Mouse (Mus musculus) adrenal gland, postnatal 25 days (tissue): ENCODE data around the gene Cmklr1. TPM values are rescaled to one million over a fixed set of nuclear protein-coding genes. Genes with fewer than 3 reads are reported as not detected.
"Not testable (repeated sequence)": the region's sequence is repeated elsewhere in the genome, so short reads cannot be mapped to it uniquely, and the experiment has no call there.

Source experiments
- DNase-seq: peaks from one replicate; pipeline ENCODE4 v3.0.0; 2021; ENCODE audit warnings: mixed read lengths
- total RNA-seq: library from RNA; stranded (reverse); gene quantifications from 2 replicates; pipeline ENCODE4 v1.2.3, GENCODE M21; 2021

Cmklr1 gene
- total RNA-seq, 1 experiment from 2014 or later, result 12.9 TPM

GRCm38 (mm10) chr5:113585619-113586457, 64.4 kb downstream of the Cmklr1 start:
- DNase-seq, result not testable (repeated sequence)

DNA sequence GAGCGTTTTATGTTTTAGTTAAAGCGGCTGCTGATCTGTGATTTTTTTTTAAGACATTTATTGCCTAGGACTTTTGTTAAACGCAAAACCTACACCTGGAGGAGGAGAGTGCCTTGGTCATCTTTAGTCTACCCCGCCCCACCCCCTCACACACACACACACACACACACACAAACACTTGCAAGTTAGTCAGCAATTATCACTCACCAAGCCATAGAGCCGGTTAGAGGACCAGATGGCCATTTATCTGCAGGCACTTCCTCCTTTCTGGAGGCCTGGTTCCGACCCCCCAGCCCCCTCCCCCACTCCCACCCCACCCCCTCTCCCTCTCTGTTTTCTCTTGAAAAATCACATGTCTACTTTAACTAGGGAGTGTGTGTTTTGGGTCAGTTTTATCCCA, 65.8 kb downstream of the Cmklr1 start:
- no peak for DNase-seq

- DNase-seq, result no peak
Measured at GRCm38 (mm10) chr5:113583424-113584162, 66.6 kb downstream of the Cmklr1 start.

DNA sequence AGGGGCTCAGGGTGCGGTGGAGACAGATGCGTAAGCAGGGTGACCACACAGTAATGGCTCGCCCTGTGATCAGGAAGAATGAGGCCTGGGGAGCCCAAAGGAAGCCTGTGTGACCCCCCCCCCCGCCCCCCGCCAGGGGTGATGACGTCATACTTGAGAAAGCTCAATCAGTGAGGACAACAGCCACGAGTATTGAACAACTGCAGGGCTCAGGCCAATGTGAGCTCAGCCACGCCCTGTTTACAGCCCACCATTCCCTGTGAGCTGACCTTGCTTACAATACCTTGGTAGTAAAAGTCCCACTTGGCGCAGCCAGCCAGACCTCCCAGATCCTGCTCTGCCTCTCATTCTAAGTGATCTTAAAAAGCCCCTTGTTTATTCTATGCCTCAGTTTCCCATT, 69.4 kb downstream of the Cmklr1 start:
- no peak for DNase-seq

DNA sequence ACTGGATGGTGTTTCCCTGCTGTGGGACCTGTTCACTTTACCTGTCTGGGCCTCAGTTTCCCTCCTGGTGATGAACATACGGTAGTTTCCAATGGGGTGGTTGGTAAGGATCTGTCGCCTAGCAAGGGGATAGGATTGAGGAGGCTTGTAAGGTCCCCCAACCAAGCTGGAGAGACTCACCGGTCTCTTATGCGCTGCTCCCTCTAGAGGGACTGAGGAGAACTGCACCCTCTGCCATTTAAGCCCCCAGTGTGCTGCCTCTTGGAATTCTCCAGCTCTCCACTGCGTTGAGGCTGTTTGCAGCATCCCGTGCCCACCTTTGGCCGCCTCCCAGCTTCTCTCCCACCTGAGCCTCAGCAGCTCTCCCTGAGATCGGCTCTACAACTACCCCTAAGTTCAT, 70.0 kb downstream of the Cmklr1 start:
- DNase-seq, result no peak

GRCm38 (mm10) chr5:113579128-113579527, 71.1 kb downstream of the Cmklr1 start:
- no peak for DNase-seq

DNA sequence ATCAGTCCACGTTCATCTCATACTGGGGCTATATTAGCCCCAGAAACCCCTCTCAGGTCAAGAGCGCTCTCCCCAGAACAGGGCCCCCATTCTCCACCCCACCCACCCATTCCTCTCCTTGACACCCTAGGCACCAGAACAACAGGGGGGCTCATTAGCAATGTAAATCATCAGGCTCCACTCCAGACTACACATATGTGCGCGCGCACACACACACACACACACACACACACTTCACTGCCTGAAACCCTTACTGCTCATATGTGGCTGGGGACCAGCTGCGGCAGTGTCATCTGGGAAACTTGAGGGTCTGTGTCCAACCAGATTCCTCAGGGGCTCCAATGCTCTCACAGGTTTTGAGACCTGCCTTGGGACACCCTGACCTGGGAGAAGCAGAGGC, 71.8 kb downstream of the Cmklr1 start:
- DNase-seq, result no peak

DNA sequence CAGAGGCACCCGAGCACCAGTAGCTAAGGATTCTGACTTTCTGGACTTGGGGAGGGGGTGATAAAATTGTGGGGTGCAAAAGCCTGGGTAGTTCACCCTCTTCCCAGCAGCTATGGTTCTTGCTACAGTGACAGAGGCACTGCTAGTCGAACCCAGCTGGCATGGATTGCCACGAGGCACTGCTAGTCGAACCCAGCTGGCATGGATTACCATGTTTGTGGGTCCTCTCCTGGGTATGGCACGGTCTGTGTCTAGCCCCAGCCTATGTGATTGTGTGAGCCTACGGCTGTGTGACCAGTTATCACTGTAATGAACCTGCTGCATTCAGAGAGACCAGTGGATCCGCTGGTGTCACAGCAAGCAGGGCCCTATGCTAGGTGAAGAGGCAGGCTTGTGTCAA, 72.7 kb downstream of the Cmklr1 start:
- no peak for DNase-seq

- no peak for DNase-seq
Measured at GRCm38 (mm10) chr5:113570056-113570717, 80.0 kb downstream of the Cmklr1 start.

- no peak for DNase-seq
Measured at GRCm38 (mm10) chr5:113565858-113566257, 84.4 kb downstream of the Cmklr1 start.

DNA sequence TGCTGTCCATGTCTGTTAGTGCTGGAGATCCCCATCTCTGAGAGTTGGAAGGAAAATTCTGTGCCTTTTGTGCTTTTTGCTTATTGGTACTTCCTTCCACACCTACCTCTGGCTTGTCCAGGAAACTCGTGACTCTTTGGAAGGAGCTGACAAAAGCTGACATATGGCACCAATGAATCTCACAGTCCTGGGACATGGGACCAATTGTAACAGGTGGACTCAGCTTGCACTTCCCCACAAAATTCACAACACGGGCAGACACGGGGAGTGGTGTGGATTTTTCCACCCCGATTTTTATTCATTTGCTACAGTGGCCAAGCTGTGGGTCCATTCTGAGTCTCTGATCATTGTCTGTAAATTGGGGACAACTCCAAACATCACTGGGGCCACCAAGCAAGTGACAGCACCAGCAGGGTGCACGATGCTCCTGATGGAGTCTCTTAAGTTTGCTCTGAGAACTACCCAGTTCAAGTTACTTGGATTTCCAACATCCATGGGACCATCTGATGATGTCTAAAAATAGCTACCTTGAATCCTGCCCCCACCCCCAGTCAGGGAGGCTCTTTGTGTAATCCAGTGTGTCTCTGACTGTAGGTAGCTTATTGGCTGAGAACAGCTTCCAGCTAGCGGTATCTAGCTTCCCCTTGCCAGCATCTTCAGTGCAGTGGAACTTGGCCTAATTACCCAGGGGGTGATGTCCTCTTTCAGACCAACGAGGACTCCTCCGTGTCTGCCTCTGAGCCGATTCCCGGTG, 84.9 kb downstream of the Cmklr1 start:
- DNase-seq, result no peak

- no peak for DNase-seq
Measured at GRCm38 (mm10) chr5:113564463-113564862, 85.8 kb downstream of the Cmklr1 start.

Other genes starting within 250 kb of the Cmklr1 start
- 3.4 and 5.8 TPM in 2 replicates for gene Wscd2, start 160.1 kb downstream of the Cmklr1 start, total RNA-seq
- gene 1700069L16Rik, start 74.3 kb upstream of the Cmklr1 start, total RNA-seq, result not detected in 2 replicates
- 10.9 and 16.0 TPM in 2 replicates for gene Ficd, start 85.4 kb upstream of the Cmklr1 start, total RNA-seq
- 45.0 and 50.7 TPM in 2 replicates for gene Sart3, start 122.1 kb upstream of the Cmklr1 start, total RNA-seq
- gene Iscu, start 122.3 kb upstream of the Cmklr1 start, total RNA-seq, result 708 and 898 TPM in 2 replicates
- 5.4 and 7.7 TPM in 2 replicates for gene Tmem119, start 150.1 kb upstream of the Cmklr1 start, total RNA-seq
- 1.5 and 3.3 TPM in 2 replicates for gene Selplg, start 182.2 kb upstream of the Cmklr1 start, total RNA-seq